Mouse (Mus musculus) c-Kit-positive CD71-negative TER-119-negative erythroid progenitor cells, embryonic 14.5 days (primary cell): ENCODE measurements around the gene Klf17.
"Not testable (repeated sequence)": the region's sequence is repeated elsewhere in the genome, so short reads cannot be mapped to it uniquely, and the experiment has no call there.

ENCODE experiments used
- DNase-seq: peaks from one replicate; pipeline ENCODE4 v3.0.0-alpha.2; 2013; ENCODE audit warnings: low read depth

Klf17 gene

DNA sequence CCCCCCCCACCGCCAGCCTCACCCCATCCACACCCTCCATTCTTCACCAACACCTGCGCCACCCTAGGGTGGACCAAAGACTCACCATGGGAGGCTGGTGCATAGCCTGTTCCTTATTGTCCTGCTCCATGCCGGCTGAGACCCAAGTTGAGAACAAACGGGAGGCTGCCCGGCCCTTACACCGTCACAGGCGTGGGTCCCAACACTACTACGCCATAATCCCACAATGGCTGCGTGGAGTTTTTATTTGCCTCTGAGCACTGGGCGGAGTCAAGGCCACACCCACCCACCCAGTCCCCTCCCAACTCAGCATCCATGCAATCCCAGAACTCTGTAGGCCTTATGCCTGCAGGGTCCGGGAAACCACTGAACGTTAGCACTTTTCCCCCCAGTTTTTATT is at the start of gene Klf17:
Gene Klf17 (minus strand): TSS at position 233 of the 400 bp plus-strand sequence.
- DNase-seq, result no peak

DNA sequence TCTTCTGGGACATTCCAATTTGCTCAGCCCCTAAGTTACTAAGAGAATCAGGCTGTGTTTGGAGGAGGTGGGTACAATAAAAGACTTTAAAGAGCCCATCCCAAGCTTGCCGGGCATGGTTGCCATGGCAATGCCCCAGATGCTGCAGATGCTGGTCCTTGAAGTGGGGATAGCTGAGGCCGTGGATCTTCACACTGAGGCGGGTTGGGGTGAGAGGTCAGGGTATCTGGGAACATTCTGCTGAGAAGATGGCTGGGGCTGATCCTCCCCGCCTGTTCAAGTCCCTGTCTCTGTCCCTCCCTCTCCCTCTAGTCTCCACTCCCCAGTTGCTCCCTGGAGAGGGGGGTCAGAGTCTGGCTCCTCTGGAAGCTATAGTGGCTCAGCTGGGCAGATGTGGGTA is 48.9 kb upstream of the Klf17 start:
- DNase-seq, result no peak

DNA sequence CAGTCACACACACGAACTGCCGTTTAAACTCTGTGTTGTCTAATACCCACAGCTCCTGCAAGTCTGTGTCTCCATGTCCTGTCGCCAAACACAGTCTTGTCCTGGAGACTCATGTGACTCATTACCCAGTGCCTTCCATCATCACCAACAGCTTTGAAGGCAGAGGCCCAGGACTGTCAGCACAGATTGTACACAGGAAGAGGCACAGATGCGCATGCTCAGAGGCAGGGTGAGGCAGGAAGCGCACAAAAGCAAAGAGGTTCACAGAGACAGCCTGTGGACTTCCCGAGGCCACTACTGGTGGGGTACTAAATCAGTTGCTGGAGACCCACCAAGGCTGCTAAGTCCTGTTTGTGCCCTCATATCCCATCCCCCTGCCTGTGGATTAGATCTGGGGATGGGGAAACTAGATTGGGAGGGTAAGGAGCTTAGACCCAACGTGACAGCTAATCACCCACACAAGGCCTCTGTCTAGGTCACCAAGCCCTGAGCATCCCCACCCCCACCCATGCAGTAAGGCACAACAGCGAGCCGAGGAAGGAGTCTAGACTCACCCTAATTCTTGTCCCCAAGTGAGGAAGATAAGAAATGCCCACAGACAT is 48.2 kb upstream of the Klf17 start:
- no peak for DNase-seq

DNA sequence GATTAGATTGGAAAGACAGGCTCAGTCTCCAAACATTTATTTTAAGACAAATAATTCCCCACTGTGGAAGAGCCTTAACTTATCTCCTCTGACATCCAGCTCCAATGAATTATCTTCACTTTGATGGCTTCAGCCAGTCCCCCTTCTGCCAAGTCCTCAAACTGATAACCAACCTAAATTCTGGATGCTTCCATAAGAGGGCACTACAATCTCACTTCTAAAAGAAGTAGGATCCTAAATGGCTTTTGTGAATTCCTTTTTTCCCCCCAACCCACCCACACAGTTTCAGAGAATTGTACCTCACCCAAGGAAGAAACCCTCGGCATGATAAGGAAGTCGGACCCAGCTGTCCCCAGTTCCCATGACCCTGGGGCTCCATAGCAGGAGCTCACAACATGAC is 45.5 kb upstream of the Klf17 start:
- no peak for DNase-seq

DNA sequence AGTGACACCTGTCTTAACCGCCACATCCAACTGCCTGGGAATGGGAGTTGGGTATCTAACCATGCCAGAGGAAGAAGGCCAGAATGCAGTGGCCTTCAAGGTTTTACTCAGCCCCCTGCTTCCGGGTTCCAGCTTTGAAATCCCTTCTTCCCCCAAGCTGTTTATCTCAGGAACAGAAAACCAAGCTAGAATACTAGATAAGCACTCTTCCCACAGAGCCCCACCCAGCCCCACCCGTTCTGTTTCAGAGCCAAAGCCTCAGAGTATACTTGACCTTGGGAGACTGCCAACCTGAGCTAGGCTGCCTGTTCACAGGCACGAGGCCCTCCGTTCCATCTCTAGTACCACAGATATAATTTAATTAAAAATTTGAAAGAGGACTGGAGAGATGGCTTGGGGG is 41.5 kb upstream of the Klf17 start:
- DNase-seq, result no peak

DNA sequence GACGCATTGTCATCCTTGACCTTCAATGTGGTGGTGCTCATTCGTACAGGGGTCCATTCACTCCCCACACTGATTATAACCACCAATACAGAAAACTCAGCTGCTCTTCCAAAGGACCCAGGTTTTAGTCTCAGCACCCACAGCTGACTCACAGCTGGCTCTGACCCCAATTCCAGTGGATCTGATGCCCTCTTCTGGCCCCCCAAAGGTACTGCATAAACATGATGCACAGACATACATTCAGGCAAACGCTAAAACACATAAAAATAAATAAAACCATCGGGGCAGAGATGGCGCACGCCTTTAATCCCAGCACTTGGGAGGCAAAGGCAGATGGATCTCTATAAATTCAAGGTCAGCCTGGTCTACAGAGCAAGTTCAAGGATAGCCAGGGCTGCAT is 34.5 kb upstream of the Klf17 start:
- no peak for DNase-seq

DNA sequence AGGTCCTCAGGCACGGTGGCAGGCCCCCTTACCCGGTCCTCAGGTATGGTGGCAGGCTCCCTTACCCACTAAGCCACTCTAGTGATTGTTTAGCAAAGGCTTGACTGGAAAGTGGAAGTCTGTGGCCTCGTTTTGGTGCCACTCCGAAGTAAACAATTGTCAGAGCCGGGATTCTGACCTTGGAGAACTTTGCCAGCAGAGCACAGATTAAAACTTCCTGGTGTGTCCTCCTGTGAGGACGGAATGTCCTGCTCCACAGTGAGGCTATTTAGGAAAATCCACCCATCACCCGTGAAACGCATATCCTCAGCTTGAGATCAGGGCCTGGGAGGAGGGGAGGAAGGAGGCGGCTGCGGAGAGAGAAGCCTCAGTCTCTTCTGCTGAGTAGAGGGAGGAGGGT is 22.9 kb upstream of the Klf17 start:
- DNase-seq, result no peak

DNA sequence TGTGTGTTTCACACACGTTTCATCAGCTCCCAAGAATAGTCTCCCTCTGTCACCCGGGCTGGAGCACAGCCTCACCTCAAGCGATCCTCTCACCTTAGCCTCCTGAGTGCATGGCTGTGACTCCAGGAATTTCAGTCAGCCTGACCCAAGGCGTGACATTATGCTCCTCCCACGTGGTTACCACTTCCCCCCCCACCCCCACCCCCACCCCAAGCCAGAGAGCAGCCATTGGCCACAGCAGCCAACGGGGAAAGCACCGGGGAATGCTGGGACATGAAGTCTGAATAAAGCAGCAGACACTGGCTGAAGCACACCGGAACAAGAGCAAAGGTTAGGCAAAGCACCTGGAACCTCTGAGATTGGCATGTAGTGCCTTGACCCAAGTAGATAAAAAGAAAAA is 21.5 kb upstream of the Klf17 start:
- DNase-seq, result no peak

DNA sequence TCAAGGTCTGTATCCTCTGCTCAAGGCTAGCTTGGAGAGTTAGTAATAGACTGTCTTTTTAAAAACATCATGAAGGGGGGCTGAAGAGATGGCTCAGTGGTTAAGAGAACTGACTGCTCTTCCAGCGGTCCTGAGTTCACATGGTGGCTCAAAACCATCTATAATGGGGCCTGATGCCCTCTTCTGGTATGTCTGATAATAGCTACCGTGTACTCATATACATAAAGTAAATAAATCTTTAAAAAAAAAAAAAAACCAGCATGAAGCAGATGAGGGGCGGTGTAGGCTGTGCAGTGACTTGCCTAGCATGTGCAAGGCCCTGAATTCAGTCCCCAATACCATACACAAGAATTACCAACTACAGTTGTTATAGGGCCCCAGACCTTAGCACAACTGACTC is 17.5 kb upstream of the Klf17 start:
- no peak for DNase-seq

DNA sequence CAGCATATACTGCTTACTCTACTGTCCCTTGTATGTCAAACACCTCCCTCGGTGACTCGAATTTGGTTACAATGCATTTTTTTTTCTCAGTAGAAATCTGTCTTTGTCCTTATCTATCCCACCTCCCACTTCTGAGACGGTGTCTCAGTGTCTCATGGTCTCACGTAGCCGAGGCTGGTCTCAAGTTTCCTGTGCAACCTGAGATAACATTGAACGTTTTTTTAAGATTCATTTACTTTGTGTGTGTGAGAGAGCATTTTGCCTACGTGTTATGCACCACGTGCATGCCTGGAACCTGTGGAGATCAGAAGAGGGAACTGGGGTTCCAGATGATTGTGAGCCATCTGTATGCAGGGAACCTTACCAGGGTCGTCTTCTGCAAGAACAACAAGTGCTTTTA is 7.5 kb upstream of the Klf17 start:
- DNase-seq, result no peak

DNA sequence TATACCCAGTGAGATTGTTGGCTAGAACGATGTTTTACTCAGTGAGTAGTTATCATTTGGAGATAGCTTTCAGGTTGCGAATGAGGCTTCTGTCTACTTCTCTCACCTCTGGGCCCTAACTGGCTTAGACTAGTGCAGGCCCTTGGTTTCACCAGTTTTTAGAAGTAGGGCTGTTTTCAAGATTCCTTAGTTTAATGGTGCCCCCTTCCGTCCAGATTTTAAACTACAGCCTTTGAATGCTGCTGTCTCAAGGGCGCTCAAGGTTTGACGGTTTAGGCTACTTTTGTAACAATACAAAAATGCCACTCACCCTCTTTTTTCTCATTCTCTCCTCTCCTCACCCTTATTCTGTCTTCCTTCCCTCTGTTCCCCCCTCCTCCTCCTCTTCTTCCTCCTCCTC is 5.5 kb upstream of the Klf17 start:
- peak; percentile 59 for DNase-seq

DNA sequence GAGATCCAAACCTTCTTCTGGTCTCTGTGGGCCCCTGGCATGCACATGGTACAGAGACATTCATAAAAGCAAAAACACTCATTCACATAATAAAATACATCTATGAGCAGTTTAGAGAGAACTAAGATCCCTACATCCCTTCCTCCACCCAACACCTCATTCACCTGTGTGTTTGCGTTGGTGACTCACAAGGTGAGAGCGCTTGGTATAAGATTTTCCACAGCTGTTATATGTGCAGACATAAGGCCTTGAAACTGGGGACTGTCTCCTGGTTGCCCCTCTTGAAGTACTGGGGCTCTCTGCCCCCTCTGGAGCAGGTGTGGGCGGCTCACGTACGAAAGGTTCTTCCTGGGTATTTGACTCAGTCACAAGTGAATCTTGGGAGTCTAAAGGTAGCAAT is 5.3 kb downstream of the Klf17 start:
- no peak for DNase-seq

DNA sequence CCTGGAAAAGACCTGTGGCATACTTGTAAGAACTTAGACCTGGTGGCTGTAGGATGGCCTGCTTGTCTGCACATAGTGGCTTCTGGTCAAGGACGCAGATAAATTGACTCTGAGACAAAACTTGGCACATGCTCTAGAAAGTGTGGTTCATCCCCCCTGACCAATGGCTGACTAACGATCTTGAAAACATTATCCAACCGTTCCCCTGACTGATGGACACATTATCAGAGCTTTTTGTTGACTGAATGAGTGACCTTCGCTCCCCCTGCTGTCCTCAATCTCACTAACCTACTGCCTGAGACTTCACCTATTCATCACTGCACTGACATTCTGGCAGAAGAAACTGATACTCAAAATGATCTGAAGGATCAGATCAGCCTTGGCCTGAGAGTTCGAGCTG is 13.0 kb downstream of the Klf17 start:
- DNase-seq, result not testable (repeated sequence)

DNA sequence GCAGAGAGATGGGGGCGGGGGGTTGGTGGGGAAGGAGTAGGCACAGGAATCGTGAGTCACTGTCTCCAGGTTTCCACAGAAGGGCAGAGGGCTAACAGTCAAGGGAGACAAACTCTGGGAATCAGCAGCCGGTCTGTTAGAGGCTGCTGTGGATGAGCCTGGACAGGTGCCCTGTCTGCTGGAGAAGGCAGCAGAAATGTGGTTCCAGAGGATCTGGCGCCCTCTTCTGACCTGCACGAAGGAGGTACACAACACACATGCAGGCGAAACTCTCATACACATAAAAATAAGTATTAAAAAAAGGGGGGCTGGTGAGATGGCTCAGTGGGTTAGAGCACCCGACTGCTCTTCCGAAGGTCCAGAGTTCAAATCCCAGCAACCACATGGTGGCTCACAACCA is 27.9 kb downstream of the Klf17 start:
- DNase-seq, result peak; percentile 10

DNA sequence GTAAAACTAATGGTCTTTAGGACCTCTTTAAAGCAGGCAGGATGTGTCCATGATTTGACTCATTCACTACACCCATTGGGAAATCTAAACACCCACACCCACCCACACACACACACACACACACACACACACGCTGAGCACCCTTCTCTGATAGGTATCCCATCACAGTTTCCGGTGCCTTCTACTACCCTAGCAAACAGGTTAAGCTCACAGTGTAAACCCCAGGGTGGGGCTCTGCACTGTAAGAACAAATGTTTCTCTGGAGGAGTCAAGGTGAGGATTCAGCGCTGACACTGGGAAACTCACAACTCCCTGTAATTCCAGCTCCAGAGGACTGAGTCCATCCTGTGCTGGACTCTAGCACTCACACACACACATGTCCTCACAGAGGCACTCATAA is 33.5 kb downstream of the Klf17 start:
- DNase-seq, result no peak

DNA sequence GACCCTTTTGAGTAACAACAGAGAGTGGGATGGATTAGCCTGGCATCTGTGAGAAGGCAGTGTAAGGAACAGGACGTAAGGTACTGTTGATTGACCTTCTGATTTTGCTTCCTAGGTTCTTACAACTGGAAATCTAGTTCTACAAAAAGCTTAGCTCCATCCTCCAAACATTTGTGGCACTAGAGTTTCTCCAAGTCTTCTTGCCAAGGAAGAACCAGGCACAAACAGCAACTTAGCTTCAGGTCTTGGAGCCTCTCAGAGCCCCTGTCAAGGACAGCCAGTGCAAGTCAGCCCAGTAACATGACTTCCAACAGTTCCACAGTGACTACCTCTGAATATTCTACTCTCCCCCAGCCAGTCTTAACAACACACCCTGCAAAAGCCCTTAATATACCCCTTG is 41.3 kb downstream of the Klf17 start, which contains the start of gene Gm12845:
Gene Gm12845 (plus strand): TSS at position 301 of the 400 bp plus-strand sequence.
- DNase-seq, result no peak

DNA sequence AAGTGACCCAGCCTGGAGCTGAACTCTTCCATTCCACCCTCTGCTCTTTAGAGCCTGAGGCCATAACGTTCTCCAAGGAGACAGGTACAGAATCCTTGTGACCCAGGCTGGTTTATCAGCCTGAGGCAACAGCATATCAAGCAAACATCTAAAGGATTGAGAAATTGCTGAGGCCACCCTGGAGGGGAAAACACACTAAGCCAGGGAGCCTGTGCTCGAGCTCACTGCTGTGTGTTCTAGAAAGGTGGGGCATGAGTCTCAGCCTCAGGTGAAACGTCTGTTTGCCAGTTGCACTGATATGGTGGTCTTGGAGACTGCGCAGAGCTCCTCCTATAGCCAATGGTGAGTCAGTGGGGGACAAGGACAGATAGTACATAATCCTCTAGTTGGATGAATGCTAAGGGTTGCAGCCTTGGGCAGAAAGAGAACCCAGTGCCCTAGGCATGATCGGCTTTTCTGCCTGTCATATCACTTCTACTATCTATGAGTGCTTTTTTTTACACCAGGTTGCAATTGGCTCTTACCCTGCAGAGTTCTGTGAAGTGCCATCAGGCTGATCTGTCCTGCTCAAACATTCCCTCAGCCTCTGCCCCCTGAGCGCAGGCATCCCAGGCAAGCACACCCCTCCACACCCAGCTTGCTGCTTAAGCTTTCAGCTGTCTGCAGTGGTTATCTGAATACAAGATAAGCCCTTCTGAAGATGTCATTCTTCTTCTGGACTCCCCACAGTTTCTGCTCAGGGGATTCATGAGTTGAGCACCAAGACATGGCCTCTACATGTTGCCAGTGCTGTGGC is 51.9 kb downstream of the Klf17 start:
- DNase-seq, result no peak

DNA sequence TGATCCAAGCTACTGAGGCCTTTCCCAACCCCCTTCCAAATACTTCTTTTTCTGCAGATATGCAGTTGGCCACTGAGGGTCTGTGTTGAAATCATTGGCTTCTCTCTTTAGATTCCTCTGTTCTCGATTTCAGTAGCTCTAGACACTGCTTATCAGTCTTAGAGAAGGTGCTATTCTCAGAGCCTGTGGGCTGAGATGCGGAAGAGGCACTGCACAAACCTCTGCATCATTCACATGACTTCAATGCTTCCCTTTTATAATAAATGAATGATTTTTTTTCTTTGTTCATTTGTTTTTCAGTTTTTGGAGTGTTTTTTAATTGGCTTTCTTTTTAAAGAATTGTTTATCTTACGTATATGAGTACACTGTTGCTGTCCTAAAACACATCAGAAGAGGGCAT is 53.1 kb downstream of the Klf17 start:
- DNase-seq, result no peak

DNA sequence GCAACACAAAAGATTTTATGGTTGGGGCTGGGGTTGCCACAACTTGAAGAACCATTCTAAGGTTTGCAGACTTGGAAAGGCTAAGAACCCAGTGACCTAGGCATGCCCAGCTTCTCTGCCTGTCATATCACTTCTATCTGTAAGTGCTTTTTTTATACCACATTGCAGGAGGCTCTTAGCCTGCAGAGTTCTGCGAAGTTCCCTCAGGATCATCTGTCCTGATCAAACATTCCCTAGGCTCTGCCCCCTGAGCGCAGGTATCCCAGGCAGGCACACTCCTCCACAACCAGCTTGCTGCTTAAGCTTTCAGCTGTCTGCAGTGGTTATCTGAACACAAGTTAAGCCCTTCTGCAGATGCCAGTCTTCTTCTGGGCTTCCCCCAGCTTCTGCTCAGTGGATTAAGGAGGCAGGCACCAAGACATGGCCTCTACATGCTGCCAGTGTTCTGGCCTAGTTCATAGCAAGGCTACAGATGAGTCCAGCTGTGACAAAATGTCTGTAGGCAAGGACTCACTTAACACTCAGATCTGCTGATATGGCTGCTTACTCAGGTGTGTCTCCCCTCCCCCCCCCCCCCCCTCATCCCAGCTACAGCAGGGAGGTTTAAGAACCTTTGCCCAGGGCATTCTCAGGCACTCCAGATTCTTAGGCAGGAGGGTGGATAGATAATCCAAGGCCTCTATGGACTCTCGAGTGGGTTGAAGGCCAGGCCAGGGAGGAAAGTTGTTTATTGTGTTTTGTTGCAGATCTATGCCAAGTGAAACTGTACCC is 56.5 kb downstream of the Klf17 start:
- no peak for DNase-seq
